Mouse (Mus musculus): Measurements from ENCODE around the gene Arhgap24.

Gene Arhgap24

GRCm38 (mm10) chr5:102750674-102751073, 269.5 kb downstream of the Arhgap24 start:
- H3K4me3 ChIP-seq (replicated peaks; ENCODE audit: low read length): no peak overlapping the region
- H3K36me3 ChIP-seq (ENCODE audit: insufficient read depth, low read length): no peaks in the 10 kb centered on the region
- TF ChIP-seq NANOG (IDR thresholded peaks at IDR 0.05; ENCODE audit: borderline replicate concordance, low read length) (no peak), POU5F1 (IDR thresholded peaks at IDR 0.05; ENCODE audit: borderline replicate concordance, low read length) (no peak), CTCF (conservative IDR thresholded peaks at IDR 0.05; ENCODE audit: low read length) (no peak)
- no peaks in the 10 kb centered on the region for H3K4me1 ChIP-seq (replicated peaks; ENCODE audit: low read depth, low read length)
- no peaks in the 10 kb centered on the region for H3K27me3 ChIP-seq (ENCODE audit: insufficient read depth, low read length)
- H3K9me3 ChIP-seq (ENCODE audit: low read length): peaks cover 7% of the 10 kb centered on the region; the same call in 1 of the 2 replicates

DNA sequence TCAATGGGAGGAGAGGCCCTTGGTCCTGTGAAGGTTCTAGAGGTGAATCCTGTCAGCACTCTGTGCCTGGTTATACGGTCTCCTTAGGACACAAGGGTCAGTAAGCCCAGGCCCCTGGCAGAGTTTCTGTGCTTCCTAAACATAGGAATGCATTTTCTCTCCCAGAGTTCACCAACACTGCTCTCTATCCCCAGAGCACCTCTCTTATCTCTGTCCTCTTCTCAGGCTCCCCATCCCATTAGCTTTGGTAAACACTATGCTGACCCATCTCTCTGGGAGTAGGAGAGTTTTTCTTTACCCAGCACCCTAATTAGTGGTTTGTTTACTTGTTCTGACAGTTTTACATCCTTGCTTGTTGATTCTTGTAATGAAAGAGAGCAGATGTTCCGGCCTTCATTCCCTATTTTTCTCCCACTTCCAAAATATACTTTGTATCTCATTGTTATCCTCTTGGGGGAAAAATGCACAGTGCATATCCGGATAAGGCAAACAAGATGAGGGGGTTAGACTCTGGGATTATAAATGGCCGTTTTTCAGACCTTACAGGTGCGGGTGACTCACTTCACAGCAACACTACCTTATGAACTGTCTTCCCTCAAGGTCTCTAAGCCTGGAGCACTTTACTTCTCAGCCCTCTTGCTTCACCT, 270.6 kb downstream of the Arhgap24 start:
- Histone ChIP-seq H3K36me3 (ENCODE audit: insufficient read depth, low read length) (no peaks in the 10 kb centered on the region), H3K4me3 (replicated peaks; ENCODE audit: low read length) (no peak overlapping the region), H3K9me3 (ENCODE audit: low read length) (peaks cover 2% of the 10 kb centered on the region; the same call in 1 of the 2 replicates), H3K4me1 (replicated peaks; ENCODE audit: low read depth, low read length) (no peaks in the 10 kb centered on the region), H3K27me3 (ENCODE audit: insufficient read depth, low read length) (no peaks in the 10 kb centered on the region)
- TF ChIP-seq POU5F1 (IDR thresholded peaks at IDR 0.05; ENCODE audit: borderline replicate concordance, low read length): no peak
- no peak for TF ChIP-seq CTCF (conservative IDR thresholded peaks at IDR 0.05; ENCODE audit: low read length)

- Histone ChIP-seq H3K9me3 (ENCODE audit: low read length) (no peaks in the 10 kb centered on the region), H3K4me3 (replicated peaks; ENCODE audit: low read length) (no peak overlapping the region)
- TF ChIP-seq CTCF (conservative IDR thresholded peaks at IDR 0.05; ENCODE audit: low read length) (no peak), NANOG (IDR thresholded peaks at IDR 0.05; ENCODE audit: borderline replicate concordance, low read length) (no peak), POU5F1 (IDR thresholded peaks at IDR 0.05; ENCODE audit: borderline replicate concordance, low read length) (no peak)
Measured at GRCm38 (mm10) chr5:102752308-102752663, 271.1 kb downstream of the Arhgap24 start.

DNA sequence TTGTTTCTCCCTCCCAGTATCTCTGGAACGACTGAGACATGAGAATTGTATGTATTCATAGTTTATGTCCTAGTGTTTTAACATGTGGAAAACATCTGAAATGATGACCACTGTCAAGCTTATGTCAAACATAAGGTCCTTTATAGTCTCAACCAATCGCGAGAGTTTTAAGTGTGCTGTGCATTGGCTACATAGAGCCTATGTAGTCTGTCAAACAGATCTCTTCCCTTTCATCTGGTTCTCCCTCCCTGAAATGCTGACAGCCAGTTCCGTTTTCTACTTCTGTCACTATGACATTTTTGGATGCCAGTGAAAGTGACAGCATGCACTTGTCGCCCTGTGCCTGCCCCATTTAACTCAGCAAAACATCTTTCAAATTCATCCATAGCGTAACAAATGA, 275.8 kb downstream of the Arhgap24 start:
- Histone ChIP-seq H3K4me3 (replicated peaks; ENCODE audit: low read length) (no peak overlapping the region), H3K9me3 (ENCODE audit: low read length) (no peaks in the 10 kb centered on the region), H3K27me3 (ENCODE audit: insufficient read depth, low read length) (no peaks in the 10 kb centered on the region), H3K4me1 (replicated peaks; ENCODE audit: low read depth, low read length) (no peaks in the 10 kb centered on the region), H3K36me3 (ENCODE audit: insufficient read depth, low read length) (no peaks in the 10 kb centered on the region)
- no peak for TF ChIP-seq NANOG (IDR thresholded peaks at IDR 0.05; ENCODE audit: borderline replicate concordance, low read length)
- TF ChIP-seq CTCF (conservative IDR thresholded peaks at IDR 0.05; ENCODE audit: low read length): no peak
- TF ChIP-seq POU5F1 (IDR thresholded peaks at IDR 0.05; ENCODE audit: borderline replicate concordance, low read length): no peak

More at GRCm38 (mm10) chr5:102752308-102752663, 271.1 kb downstream of the Arhgap24 start:
- Histone ChIP-seq H3K27me3 (ENCODE audit: insufficient read depth, low read length) (no peaks in the 10 kb centered on the region), H3K4me1 (replicated peaks; ENCODE audit: low read depth, low read length) (no peaks in the 10 kb centered on the region), H3K36me3 (ENCODE audit: insufficient read depth, low read length) (no peaks in the 10 kb centered on the region)

GRCm38 (mm10) chr5:102765694-102766093, 284.5 kb downstream of the Arhgap24 start:
- H3K9me3 ChIP-seq (ENCODE audit: low read length): no peaks in the 10 kb centered on the region
- no peak for TF ChIP-seq NANOG (IDR thresholded peaks at IDR 0.05; ENCODE audit: borderline replicate concordance, low read length)
- TF ChIP-seq CTCF (conservative IDR thresholded peaks at IDR 0.05; ENCODE audit: low read length): no peak
- TF ChIP-seq POU5F1 (IDR thresholded peaks at IDR 0.05; ENCODE audit: borderline replicate concordance, low read length): no peak
- no peaks in the 10 kb centered on the region for H3K27me3 ChIP-seq (ENCODE audit: insufficient read depth, low read length)
- H3K36me3 ChIP-seq (ENCODE audit: insufficient read depth, low read length): no peaks in the 10 kb centered on the region
- H3K4me1 ChIP-seq (replicated peaks; ENCODE audit: low read depth, low read length): no peaks in the 10 kb centered on the region
- H3K4me3 ChIP-seq (replicated peaks; ENCODE audit: low read length): no peak overlapping the region

DNA sequence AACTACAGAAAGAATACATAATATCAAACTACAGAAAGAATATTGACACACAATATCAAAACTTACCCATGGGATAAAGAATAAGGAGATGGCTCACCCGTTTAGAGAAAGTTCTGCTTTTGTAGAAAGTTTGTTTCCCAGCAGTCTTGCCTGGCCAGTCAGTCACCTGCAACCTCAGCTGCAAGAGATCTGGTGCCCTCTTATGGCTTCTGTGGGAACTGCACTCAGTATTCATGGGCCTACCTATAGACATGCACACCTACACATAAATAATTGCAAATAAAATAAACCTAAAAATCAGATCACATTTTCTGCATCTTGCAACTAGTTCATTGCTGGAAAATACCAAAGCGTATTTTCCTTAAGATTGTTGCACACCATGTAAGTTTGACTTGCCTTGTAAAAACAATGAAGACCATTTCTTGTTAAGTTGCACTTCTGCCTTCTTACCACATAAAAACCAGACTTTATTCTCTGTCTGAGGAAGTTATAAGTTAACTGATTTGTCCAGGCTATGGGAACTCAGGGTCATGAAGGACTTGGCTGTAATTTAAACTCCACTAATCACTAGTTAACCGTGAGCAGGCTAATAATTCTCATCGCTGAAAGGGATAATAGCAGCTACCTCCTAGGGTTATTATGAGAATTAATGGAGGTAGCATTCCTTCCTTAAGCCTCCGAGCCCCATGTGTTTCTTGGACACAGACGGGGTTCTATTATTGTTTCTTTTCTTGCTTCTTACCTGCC, 285.3 kb downstream of the Arhgap24 start:
- Histone ChIP-seq H3K36me3 (ENCODE audit: insufficient read depth, low read length) (no peaks in the 10 kb centered on the region), H3K4me1 (replicated peaks; ENCODE audit: low read depth, low read length) (no peaks in the 10 kb centered on the region), H3K27me3 (ENCODE audit: insufficient read depth, low read length) (no peaks in the 10 kb centered on the region), H3K9me3 (ENCODE audit: low read length) (no peaks in the 10 kb centered on the region), H3K4me3 (replicated peaks; ENCODE audit: low read length) (no peak overlapping the region)
- TF ChIP-seq NANOG (IDR thresholded peaks at IDR 0.05; ENCODE audit: borderline replicate concordance, low read length) (no peak), POU5F1 (IDR thresholded peaks at IDR 0.05; ENCODE audit: borderline replicate concordance, low read length) (no peak), CTCF (conservative IDR thresholded peaks at IDR 0.05; ENCODE audit: low read length) (peak; percentile 97)

GRCm38 (mm10) chr5:102767058-102767444, 285.9 kb downstream of the Arhgap24 start:
- Histone ChIP-seq H3K4me1 (replicated peaks; ENCODE audit: low read depth, low read length) (no peaks in the 10 kb centered on the region), H3K36me3 (ENCODE audit: insufficient read depth, low read length) (no peaks in the 10 kb centered on the region), H3K9me3 (ENCODE audit: low read length) (no peaks in the 10 kb centered on the region), H3K27me3 (ENCODE audit: insufficient read depth, low read length) (no peaks in the 10 kb centered on the region), H3K4me3 (replicated peaks; ENCODE audit: low read length) (no peak overlapping the region)
- TF ChIP-seq NANOG (IDR thresholded peaks at IDR 0.05; ENCODE audit: borderline replicate concordance, low read length): no peak
- no peak for TF ChIP-seq POU5F1 (IDR thresholded peaks at IDR 0.05; ENCODE audit: borderline replicate concordance, low read length)
- no peak for TF ChIP-seq CTCF (conservative IDR thresholded peaks at IDR 0.05; ENCODE audit: low read length)

GRCm38 (mm10) chr5:102767822-102768221, 286.6 kb downstream of the Arhgap24 start:
- Histone ChIP-seq H3K4me1 (replicated peaks; ENCODE audit: low read depth, low read length) (no peaks in the 10 kb centered on the region), H3K27me3 (ENCODE audit: insufficient read depth, low read length) (no peaks in the 10 kb centered on the region), H3K36me3 (ENCODE audit: insufficient read depth, low read length) (no peaks in the 10 kb centered on the region), H3K9me3 (ENCODE audit: low read length) (no peaks in the 10 kb centered on the region), H3K4me3 (replicated peaks; ENCODE audit: low read length) (no peak overlapping the region)
- TF ChIP-seq CTCF (conservative IDR thresholded peaks at IDR 0.05; ENCODE audit: low read length): no peak

Data from E14TG2a.4 (cell line).